Mouse (Mus musculus): Measurements from ENCODE around the gene Shcbp1l.

Gene Shcbp1l

DNA sequence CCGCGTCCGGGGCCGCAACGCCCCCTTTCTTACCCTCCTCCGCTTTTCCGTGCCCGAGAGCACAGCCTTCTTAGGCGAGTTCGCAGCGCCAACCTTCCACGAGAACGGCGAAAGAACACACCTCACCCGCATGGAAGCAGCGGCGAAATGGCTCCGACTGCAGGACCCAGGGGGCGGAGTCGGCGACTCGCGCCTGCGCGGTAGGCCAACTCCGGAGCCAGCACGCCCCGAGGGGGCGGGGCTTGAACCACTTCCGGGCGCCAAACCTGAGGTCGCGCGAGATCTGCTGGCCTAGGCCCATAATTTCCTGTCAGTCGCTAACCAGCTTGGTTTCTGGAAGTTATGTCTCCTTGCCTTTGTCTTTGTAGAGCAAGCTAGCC is 62.5 kb downstream of the Shcbp1l start, which contains the start of gene Dhx9:
TSS of gene Dhx9 (minus strand) at position 161 of the 380 bp plus-strand sequence.
- DNase-seq (ENCODE audit: low spot score), result peak; percentile 96

DNA sequence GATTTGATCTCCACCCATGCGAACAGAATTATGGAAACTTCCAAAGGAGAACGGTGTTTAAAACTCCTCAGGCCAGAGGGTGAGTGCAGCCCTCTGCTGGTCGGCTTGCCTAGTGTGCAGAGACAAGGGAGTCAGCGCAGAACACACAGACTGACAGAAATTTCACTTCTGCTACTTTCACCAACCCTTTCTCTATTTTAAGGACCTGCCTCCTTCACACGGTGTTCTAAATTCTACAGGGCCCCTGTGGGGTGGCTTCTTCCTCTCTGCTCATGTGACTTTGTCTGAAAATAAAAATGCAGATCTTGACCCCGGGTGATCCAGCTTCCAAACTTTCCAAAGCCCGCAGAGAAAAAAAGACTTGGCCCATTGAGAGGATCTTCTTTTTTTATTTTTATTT is 64.2 kb downstream of the Shcbp1l start:
- DNase-seq (ENCODE audit: low spot score), result no peak

DNA sequence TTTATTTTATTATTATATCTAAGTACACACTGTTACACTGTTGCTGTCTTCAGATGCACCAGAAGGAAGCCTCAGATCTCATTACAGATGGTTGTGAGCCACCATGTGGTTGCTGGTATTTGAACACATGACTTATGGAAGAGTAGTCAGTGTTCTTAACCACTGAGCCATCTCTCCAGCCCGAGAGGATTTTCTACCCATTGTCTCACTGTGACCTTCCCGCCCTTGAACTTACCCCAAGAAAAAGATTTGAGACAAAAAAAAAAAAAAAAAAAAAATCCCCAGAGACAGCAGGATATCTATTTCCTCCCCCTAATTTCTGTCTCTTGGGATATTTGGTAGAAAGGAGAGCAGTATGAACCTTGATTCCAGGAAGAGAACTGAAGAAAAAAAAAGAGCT is 64.6 kb downstream of the Shcbp1l start:
- no peak for DNase-seq (ENCODE audit: low spot score)

DNA sequence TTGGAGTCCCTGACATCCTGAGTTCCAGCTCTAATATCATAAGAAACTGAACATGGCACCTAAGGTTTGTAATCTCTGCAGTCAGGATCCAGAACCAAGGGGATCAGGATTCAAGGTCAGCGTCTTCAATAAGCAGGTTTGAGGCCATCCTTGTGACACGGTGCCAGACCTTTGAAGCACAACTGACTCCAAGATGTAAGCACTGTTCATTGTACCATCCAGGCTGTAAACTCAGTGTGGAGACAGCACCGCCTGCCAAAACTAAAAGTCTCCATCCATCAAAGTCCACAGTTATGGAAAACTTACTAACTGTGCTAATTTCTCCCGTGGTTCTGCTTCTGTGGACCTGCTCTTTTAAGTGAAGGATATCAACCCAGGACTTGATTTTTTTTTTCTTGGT is 65.0 kb downstream of the Shcbp1l start:
- no peak for DNase-seq (ENCODE audit: low spot score)

DNA sequence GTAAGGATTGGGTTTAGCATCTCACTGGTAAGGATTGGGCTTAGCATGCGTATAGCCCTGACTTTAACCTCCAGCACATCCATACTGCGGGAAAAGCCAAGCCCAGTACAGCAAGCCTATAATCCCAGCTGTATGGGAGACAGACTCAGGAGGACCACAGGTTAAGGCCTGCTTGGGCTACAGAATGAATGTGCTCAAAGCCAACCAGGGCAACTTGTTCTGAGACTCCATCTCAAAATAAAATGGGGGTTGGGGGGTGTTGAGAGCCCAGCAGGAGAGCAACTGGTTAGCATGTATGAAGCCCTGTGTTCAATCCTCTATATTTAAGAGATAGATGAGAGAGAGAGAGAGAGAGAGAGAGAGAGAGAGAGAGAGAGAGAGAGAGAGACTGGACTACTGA is 66.4 kb downstream of the Shcbp1l start:
- DNase-seq (ENCODE audit: low spot score), result no peak

DNA sequence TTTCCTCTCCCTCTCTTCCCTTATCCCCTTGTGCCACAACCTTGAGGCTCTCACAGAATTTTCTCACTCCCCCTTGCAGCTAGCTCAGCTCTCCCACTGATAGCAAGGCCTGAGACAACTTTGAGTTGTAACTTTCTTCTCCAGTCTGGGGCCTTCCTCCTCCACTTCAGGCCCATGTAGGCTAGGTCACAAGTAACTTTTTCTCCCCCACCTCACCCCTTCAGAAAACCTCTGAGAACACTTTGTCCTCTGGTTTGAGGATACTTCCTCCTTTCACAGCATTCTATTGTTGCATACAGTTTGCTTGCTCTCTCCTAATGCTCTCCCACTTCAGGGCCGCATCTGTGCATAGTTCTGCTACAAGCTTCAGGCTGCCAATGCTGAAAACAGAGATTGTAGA is 66.9 kb downstream of the Shcbp1l start:
- no peak for DNase-seq (ENCODE audit: low spot score)

DNA sequence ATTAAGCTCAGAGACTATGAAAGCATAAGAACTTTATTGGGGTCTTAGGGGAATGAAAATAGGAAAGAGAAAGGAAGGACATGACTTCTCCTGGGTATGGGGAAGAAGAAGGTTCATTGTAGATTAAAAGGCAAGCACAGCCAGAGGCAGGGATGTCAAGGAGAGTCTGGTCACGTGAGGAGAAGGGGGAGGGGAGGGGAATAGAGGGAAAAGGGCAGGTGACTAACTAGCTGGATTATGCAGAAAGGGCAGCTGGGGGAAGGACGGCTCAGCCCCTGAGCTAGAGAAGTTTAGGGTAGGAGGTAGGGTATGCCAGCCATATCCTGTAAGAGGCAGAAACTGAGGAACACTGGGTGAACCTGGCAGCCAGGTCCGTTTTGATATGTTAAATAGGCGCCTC is 68.4 kb downstream of the Shcbp1l start:
- no peak for DNase-seq (ENCODE audit: low spot score)

DNA sequence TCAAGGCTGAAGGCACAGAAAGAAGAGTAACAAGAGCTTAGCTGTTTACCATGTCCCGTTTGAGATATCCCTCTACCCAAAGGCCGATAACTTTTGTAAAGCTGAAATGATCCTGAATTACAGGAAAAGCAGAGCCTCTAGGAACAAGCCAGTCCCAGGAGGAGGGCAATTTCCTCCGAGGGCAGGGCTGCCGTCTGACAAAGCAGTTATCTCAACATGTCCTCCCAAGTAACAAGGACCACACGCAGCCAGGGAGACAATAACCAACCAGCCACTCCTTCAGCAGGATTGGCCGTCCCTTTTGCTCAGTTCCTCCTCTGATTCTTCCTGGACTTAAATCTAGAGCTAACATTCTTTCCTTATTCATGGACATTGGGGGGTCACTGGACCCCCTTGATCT is 69.0 kb downstream of the Shcbp1l start:
- DNase-seq (ENCODE audit: low spot score), result no peak

DNA sequence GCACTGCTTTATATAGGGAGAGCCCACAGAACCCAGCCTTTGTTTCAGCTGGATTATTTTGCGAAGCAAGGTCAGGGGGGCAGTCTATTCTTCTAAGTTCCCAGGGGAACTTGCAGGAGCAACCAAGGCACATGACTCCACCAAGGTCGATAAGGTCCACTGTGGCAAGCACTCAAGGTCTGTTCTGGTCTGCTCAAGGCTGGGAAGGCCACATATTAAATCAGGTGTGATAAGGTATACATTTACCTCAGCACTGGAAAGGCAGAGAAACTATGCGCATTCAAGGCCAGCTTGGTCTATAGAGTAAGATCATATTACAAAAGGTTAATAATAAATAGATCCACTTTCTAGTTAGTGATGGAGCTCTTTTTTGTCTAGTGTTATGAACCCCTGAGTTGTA is 71.1 kb downstream of the Shcbp1l start:
- DNase-seq (ENCODE audit: low spot score), result no peak

DNA sequence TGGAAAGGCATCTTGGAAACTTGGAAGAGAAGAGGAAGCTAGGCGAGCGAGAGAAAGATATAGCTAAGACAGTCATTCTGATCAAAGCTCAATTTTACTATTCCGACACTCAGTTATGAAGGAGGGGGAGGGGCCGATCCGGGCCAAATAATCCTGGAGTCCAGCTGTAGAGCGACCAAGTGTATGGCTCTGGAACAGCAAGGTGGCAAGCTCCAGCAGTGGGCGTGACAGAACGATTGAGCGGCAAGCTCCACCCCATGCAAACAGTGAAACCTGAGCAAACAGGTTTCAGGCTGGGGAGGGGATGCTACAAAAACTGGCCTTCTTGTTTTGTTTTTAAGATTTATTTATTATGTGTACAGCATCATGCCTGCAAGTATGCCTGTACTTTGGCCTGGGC is 75.1 kb downstream of the Shcbp1l start:
- no peak for DNase-seq (ENCODE audit: low spot score)

DNA sequence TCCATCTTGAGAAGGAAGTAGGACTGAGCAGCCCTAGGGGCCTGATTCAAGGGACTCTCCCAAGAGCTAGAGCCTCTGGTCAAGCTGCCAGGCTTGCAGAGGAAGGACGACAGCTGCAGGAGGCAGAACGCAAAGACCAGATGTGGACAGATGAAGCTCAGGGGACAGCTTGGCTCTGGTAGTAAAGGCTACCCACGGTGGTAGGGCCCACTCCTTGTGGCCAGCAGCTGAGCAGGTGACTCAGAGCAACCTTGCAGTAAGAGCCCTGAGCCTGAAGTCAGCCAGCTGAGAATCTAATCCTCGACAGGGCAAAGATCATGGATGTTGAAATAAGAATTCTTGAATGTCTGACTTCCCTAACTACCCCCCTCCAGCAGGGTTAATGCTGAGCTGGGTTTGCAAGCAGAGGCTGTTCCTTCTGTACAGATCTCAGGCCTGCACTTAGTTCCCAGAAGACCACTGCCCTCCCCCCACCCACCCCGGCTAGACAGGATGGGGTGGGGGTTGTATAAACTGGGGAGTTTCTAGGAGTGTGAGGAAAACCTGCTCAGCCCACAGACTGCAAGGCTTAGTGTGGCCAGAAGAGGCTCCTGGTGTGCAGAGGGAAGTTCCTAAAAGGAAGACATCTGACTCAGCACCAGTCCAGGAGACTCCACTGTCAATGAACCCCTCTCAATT is 76.8 kb downstream of the Shcbp1l start:
- DNase-seq (ENCODE audit: low spot score), result no peak
